Comparison of ENCODE assay signal across 8 mouse cellular contexts in the genomic region with DNA sequence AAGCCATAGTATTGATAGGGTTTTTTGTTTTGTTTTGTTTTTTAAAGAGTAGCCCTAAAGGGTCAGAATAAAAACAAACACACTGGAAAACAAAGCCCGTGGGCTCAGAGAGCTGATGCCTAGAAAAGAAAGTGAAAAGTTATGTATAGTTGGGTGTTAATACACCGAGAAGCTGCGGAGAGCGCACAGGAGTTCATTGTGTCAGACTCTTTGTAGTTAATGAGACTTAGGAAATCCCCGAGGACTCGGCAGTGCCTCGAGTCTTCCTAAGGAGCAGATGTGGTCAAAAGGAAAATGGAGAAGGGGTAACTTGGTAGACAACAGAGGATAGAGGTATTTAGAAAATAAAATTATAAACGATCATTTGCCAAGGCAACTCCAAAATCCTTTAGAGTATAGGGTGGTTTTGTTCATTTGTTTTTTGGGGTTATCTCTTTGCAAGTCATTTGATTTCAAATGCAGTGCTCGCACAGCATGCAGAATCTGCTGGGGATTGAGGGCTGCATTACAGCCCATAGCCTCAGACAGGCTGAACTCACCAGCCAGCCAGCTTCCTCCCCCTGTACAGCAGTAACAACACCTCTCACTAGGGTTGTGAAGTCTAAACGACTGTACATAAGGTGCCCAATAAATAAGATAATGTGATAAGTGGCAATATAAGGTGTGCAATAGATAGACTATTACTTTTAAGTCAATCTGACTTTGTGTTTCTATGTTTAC. TPM values are rescaled to one million over a fixed set of nuclear protein-coding genes. Genes with fewer than 3 reads are reported as not detected.
DNase-seq lines count a peak whose midpoint lies in the region; ATAC-seq and TF ChIP-seq lines count a peak whose summit lies in the region.

No protein-coding gene starts in this region.

- DNase-seq in lung, postnatal 0 days (ENCODE audit: low spot score) = no peak
- DNase-seq in lung, postnatal 10 days = no peak
- DNase-seq in forebrain, embryonic 10.5 days (ENCODE audit: extremely low spot score, low spot score) = no peak
- no peak for DNase-seq in gastrocnemius, postnatal 25 days
- no peak for DNase-seq in layer of hippocampus, adult 18-20 months (ENCODE audit: low spot score in 2 of 2)
- no peak for DNase-seq in cerebellum, adult 2 months

- 11% methylated on average over 10 of the region's 10 CpGs for WGBS in lung, postnatal 0 days
- WGBS in forebrain, embryonic 10.5 days = 1% methylated on average over 10 of the region's 10 CpGs
- WGBS in limb, embryonic 12.5 days = 3% methylated on average over 10 of the region's 10 CpGs
- WGBS in stomach, embryonic 14.5 days = 8% methylated on average over 10 of the region's 10 CpGs
- WGBS in cerebellum, adult 2 months = 19% methylated on average over 10 of the region's 10 CpGs

- 0 out of 2 replicates have a peak overlapping the region, but pooled peaks have one; percentile 48 for H3K9ac ChIP-seq in lung, postnatal 0 days (replicated peaks; ENCODE audit: low read depth)
- H3K9ac ChIP-seq in limb, embryonic 12.5 days (replicated peaks) = no peak overlapping the region; the same call in 1 of the 2 replicates
- H3K9ac ChIP-seq in stomach, embryonic 14.5 days (replicated peaks; ENCODE audit: low read depth, low read length) = 0 out of 2 replicates have a peak overlapping the region, but pooled peaks have one; percentile 10

- H3K27me3 ChIP-seq in lung, postnatal 0 days (replicated peaks; ENCODE audit: insufficient read depth, low read length) = no peaks in the 10 kb centered on the region
- peaks cover 42% of the 10 kb centered on the region for H3K27me3 ChIP-seq in forebrain, embryonic 10.5 days (ENCODE audit: poor library complexity, severe bottlenecking)
- H3K27me3 ChIP-seq in limb, embryonic 12.5 days = peaks cover 22% of the 10 kb centered on the region
- H3K27me3 ChIP-seq in stomach, embryonic 14.5 days (ENCODE audit: control insufficient read depth, insufficient read depth, low read length) = no peaks in the 10 kb centered on the region
- no peaks in the 10 kb centered on the region; the same call in 1 of the 2 replicates for H3K27me3 ChIP-seq in cerebellum, adult 2 months (ENCODE audit: control insufficient read depth, insufficient read depth, low read length)

- ATAC-seq in lung, postnatal 0 days = no peak
- ATAC-seq in limb, embryonic 12.5 days (ENCODE audit: insufficient number of reproducible peaks, insufficient read depth, low FRiP score, low TSS enrichment, low read depth) = no peak
- ATAC-seq in stomach, embryonic 14.5 days (ENCODE audit: insufficient number of reproducible peaks, insufficient read depth, low FRiP score, low read depth) = peak; percentile 35; the same call in 1 of the 2 replicates

- no peak for TF ChIP-seq CTCF in lung, postnatal 0 days (IDR thresholded peaks at IDR 0.05)
- TF ChIP-seq CTCF in cerebellum, adult 2 months (IDR thresholded peaks at IDR 0.05; ENCODE audit: borderline replicate concordance, insufficient read depth, low read depth, low read length) = no peak

- TF ChIP-seq POLR2A in cerebellum, adult 2 months (IDR thresholded peaks at IDR 0.05; ENCODE audit: borderline replicate concordance, insufficient read depth, low read length) = no peak

- no peak for TF ChIP-seq EP300 in lung, postnatal 0 days (IDR thresholded peaks at IDR 0.05)

- peak overlapping the region; percentile 83 for H3K4me2 ChIP-seq in lung, postnatal 0 days (replicated peaks; ENCODE audit: low read depth, low read length)
- peak overlapping the region; percentile 74 for H3K4me2 ChIP-seq in limb, embryonic 12.5 days
- H3K4me2 ChIP-seq in stomach, embryonic 14.5 days (replicated peaks; ENCODE audit: low read depth, low read length) = peak overlapping the region; percentile 63

- H3K4me3 ChIP-seq in lung, postnatal 0 days (ENCODE audit: low read depth, low read length) = peak overlapping the region; percentile 40
- peak overlapping the region; percentile 54 for H3K4me3 ChIP-seq in forebrain, embryonic 10.5 days
- peak overlapping the region; percentile 40 for H3K4me3 ChIP-seq in limb, embryonic 12.5 days (replicated peaks)
- peak overlapping the region; percentile 28 for H3K4me3 ChIP-seq in stomach, embryonic 14.5 days (ENCODE audit: low read depth, low read length)
- H3K4me3 ChIP-seq in cerebellum, adult 2 months (replicated peaks; ENCODE audit: insufficient read depth, low read depth, low read length) = no peak overlapping the region

- no peaks in the 10 kb centered on the region for H3K36me3 ChIP-seq in lung, postnatal 0 days (ENCODE audit: insufficient read depth, low read length)
- peaks cover 26% of the 10 kb centered on the region for H3K36me3 ChIP-seq in forebrain, embryonic 10.5 days (replicated peaks)
- peaks cover 28% of the 10 kb centered on the region for H3K36me3 ChIP-seq in limb, embryonic 12.5 days
- no peaks in the 10 kb centered on the region for H3K36me3 ChIP-seq in stomach, embryonic 14.5 days (ENCODE audit: control insufficient read depth, insufficient read depth, low read length)

- no peaks in the 10 kb centered on the region for H3K9me3 ChIP-seq in lung, postnatal 0 days (ENCODE audit: low read length)
- no peaks in the 10 kb centered on the region for H3K9me3 ChIP-seq in forebrain, embryonic 10.5 days
- H3K9me3 ChIP-seq in limb, embryonic 12.5 days = no peaks in the 10 kb centered on the region
- no peaks in the 10 kb centered on the region for H3K9me3 ChIP-seq in stomach, embryonic 14.5 days (ENCODE audit: control insufficient read depth, low read depth, low read length)

- peaks cover 6% of the 10 kb centered on the region; the same call in 1 of the 2 replicates for H3K4me1 ChIP-seq in lung, postnatal 0 days (ENCODE audit: insufficient read depth, low read depth, low read length)
- peaks cover 29% of the 10 kb centered on the region for H3K4me1 ChIP-seq in forebrain, embryonic 10.5 days
- peaks cover 22% of the 10 kb centered on the region for H3K4me1 ChIP-seq in limb, embryonic 12.5 days (replicated peaks)
- H3K4me1 ChIP-seq in stomach, embryonic 14.5 days (ENCODE audit: control insufficient read depth, insufficient read depth, low read length) = 0 out of 2 replicates have a peak, but pooled peaks cover 3% of the 10 kb centered on the region
- no peaks in the 10 kb centered on the region for H3K4me1 ChIP-seq in cerebellum, adult 2 months (ENCODE audit: control insufficient read depth, insufficient read depth, low read length)

- H3K27ac ChIP-seq in lung, postnatal 0 days (ENCODE audit: low read length) = no peak overlapping the region
- peak overlapping the region; percentile 84 for H3K27ac ChIP-seq in forebrain, embryonic 10.5 days
- no peak overlapping the region for H3K27ac ChIP-seq in limb, embryonic 12.5 days
- H3K27ac ChIP-seq in stomach, embryonic 14.5 days (ENCODE audit: low read length) = 0 out of 2 replicates have a peak overlapping the region, but pooled peaks have one; percentile 0
- no peak overlapping the region for H3K27ac ChIP-seq in cerebellum, adult 2 months (ENCODE audit: insufficient read depth, low read length)

RNA-seq across cellular contexts. Expression of a gene that starts 18.1 kb away (rescaled TPM):
- polyA plus RNA-seq in lung, postnatal 0 days (2015; fragmentation: Nextera tagmentation; extraction: Ambion mirVana) = 45.2 and 46.8 TPM in 2 replicates
- 80.2 and 89.6 TPM in 2 replicates for polyA plus RNA-seq in forebrain, embryonic 10.5 days (2016; fragmentation: Nextera tagmentation; extraction: Ambion mirVana)
- polyA plus RNA-seq in limb, embryonic 12.5 days (2016; fragmentation: Nextera tagmentation; extraction: Ambion mirVana) = 130 and 136 TPM in 2 replicates
- 65.0 and 66.5 TPM in 2 replicates for polyA plus RNA-seq in stomach, embryonic 14.5 days (2014; fragmentation: Nextera tagmentation; extraction: Ambion mirVana)
- total RNA-seq in gastrocnemius, postnatal 25 days (2021) = 1 to 10 TPM; 3.8 to 4.4 TPM
- total RNA-seq in layer of hippocampus, adult 18-20 months (2021) = 1 to 10 TPM; 1.0 to 3.6 TPM
- polyA plus RNA-seq in cerebellum, adult 2 months (2012; rRNA removed) = 3.5 and 4.0 TPM in 2 replicates

Comparison
In these comparisons a context has a peak if more than half of its experiments do, and no peak if none do; other contexts are left out.
1. H3K27ac ChIP-seq: peak in forebrain, embryonic 10.5 days (single experiment) and stomach, embryonic 14.5 days (single experiment); none in lung, postnatal 0 days (single experiment), limb, embryonic 12.5 days (single experiment) and cerebellum, adult 2 months (single experiment).
2. Peak in every context shown above with its lines, with median percentiles within 50 percentile points of each other: H3K4me2 ChIP-seq.